Mouse (Mus musculus) CD8-positive naive resting alpha-beta T cell, adult 2 months (primary cell): ENCODE data around the gene D7Ertd443e.

Experiments used
- DNase-seq, 2 experiments: peaks; one replicate each; pipeline ENCODE4 v3.0.0; 2022; ENCODE audit warnings: low read depth in 2 of 2, low spot score in 2 of 2

D7Ertd443e gene

GRCm38 (mm10) chr7:134385561-134385960 lies at the start of gene D7Ertd443e:
Gene D7Ertd443e (minus strand): TSS chr7:134385661.
- DNase-seq = no peak

GRCm38 (mm10) chr7:134431681-134432080 lies 46.2 kb upstream of the D7Ertd443e start:
- no peak for DNase-seq

- DNase-seq = no peak
Measured at GRCm38 (mm10) chr7:134428676-134429075, 43.2 kb upstream of the D7Ertd443e start.

- DNase-seq = no peak
Measured at GRCm38 (mm10) chr7:134415014-134415413, 29.6 kb upstream of the D7Ertd443e start.

- DNase-seq = no peak
Measured at GRCm38 (mm10) chr7:134414005-134414690, 28.7 kb upstream of the D7Ertd443e start.

GRCm38 (mm10) chr7:134408641-134409040 lies 23.2 kb upstream of the D7Ertd443e start:
- no peak for DNase-seq

GRCm38 (mm10) chr7:134400746-134401145 lies 15.3 kb upstream of the D7Ertd443e start:
- no peak for DNase-seq

- DNase-seq = no peak
Measured at GRCm38 (mm10) chr7:134396769-134397168, 11.3 kb upstream of the D7Ertd443e start.

- no peak for DNase-seq
Measured at GRCm38 (mm10) chr7:134382791-134383190, 2.7 kb downstream of the D7Ertd443e start.

GRCm38 (mm10) chr7:134381407-134381861 lies 4.0 kb downstream of the D7Ertd443e start:
- no peak for DNase-seq

- no peak for DNase-seq
Measured at GRCm38 (mm10) chr7:134378273-134378672, 7.2 kb downstream of the D7Ertd443e start.

GRCm38 (mm10) chr7:134376786-134377185 lies 8.7 kb downstream of the D7Ertd443e start:
- no peak for DNase-seq

GRCm38 (mm10) chr7:134372276-134372675 lies 13.2 kb downstream of the D7Ertd443e start:
- DNase-seq = no peak

GRCm38 (mm10) chr7:134369241-134369640 lies 16.2 kb downstream of the D7Ertd443e start:
- DNase-seq = no peak

- no peak for DNase-seq
Measured at GRCm38 (mm10) chr7:134362257-134362870, 23.1 kb downstream of the D7Ertd443e start.

- DNase-seq = no peak
Measured at GRCm38 (mm10) chr7:134348825-134349224, 36.6 kb downstream of the D7Ertd443e start.

GRCm38 (mm10) chr7:134342202-134342601 lies 43.3 kb downstream of the D7Ertd443e start:
- no peak for DNase-seq

- no peak for DNase-seq
Measured at GRCm38 (mm10) chr7:134335951-134336350, 49.5 kb downstream of the D7Ertd443e start.

GRCm38 (mm10) chr7:134320979-134321378 lies 64.5 kb downstream of the D7Ertd443e start:
- no peak for DNase-seq

- no peak for DNase-seq
Measured at GRCm38 (mm10) chr7:134302084-134302483, 83.4 kb downstream of the D7Ertd443e start.

- no peak for DNase-seq
Measured at GRCm38 (mm10) chr7:134301285-134301684, 84.2 kb downstream of the D7Ertd443e start.

- DNase-seq = no peak
Measured at GRCm38 (mm10) chr7:134292750-134293149, 92.7 kb downstream of the D7Ertd443e start.
